Mouse (Mus musculus) bone marrow macrophage, adult 2 months (primary cell): ENCODE results near the gene Gm29797.

Source experiments
- CTCF ChIP-seq: IDR thresholded peaks from 2 replicates; pipeline ENCODE4 v1.5.1; 2012; ENCODE audit warnings: low read depth, mild to moderate bottlenecking, low read length, moderate library complexity
- POLR2A ChIP-seq: IDR thresholded peaks from 2 replicates; pipeline ENCODE4 v1.6.1; 2012; ENCODE audit warnings: mild to moderate bottlenecking, low read depth, low read length, borderline replicate concordance

DNA sequence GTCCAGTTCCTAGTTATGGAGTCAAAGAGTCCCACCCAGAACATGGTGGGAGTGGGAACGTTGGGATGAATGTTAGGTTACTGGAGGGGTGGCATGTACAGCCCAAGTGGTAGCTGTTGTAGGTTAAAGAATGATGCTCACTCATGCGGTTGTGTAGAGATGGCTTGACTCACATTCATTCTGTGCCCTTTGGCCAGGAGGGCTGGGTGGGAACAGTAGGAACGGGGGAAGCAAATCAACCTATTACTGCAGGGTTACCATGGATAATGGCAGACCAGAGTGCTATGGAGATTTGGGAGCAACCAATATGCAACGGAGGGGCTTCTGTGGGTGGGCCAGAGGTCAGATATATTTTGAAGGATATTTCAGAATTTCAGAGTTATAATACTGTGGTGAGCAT lies 18.1 kb downstream of the Gm29797 start:
- TF ChIP-seq CTCF (no peak), POLR2A (no peak)
